Mouse (Mus musculus) cerebellum, postnatal 36 days (tissue): ENCODE data around the gene Vmn1r94.
"Not testable (repeated sequence)": the region's sequence is repeated elsewhere in the genome, so short reads cannot be mapped to it uniquely, and the experiment has no call there.

Experiments used
- DNase-seq, 2 experiments: peaks; one replicate each; pipeline ENCODE4 v3.0.0; 2021 to 2022; ENCODE audit warnings: mixed read lengths in 2 of 2

The Vmn1r94 gene

DNA sequence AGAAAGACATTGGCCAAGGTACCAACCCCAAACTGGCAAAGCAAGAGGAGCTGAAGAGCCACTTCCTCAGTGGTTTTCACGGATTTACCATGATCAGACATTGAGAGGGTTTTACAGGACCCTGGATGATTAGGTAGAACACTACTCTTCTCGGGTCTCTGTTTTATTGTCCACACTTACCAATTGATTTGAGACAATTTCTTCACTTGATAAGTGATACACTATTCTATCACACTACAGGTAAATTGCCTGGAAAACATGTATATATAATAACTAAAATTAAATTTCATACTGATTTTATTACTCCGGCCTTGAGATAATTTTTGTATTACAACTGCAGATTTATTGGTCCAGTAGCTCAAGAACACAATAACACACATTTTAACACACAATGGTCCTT, at the start of gene Vmn1r94:
TSS of gene Vmn1r94 (minus strand) at position 101 of the 400 bp plus-strand sequence.
- not testable (repeated sequence) for DNase-seq

DNA sequence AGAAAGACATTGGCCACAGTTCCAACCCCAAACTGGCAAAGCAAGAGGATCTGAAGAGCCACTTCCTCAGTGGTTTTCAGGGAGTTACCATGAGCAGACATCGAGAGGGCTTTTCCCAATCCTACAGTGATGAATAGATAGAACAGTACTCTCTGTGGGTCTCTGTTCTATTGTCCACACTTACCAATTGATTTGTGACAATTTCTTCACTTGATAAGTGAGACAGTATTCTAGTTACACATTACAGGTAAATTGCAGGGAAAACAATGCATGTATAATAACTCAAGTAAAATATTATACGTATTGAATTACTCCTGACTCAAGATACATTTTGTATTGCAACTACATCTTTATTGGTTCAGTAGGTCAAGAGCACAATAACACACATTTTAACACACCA, 37.3 kb upstream of the Vmn1r94 start, which contains the start of gene Gm6164:
TSS of gene Gm6164 (minus strand) at position 101 of the 400 bp plus-strand sequence.
- not testable (repeated sequence) for DNase-seq

DNA sequence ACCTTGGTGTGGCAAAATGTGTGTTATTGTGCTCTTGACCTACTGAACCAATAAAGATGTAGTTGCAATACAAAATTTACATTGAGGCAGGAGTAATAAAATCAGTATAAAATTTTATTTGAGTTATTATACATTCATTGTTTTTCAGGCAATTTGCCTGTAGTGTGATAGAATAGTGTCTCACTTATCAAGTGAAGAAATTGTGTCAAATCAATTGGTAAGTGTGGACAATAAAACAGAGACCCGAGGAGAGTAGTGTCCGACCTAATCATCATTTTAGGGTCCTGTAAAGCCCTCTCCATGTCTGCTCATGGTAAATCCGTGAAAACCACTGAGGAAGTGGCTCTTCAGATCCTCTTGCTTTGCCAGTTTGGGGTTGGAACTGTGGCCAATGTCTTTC, 25.2 kb upstream of the Vmn1r94 start, which contains the start of gene Vmn1r95:
TSS of gene Vmn1r95 (plus strand) at position 301 of the 400 bp plus-strand sequence.
- DNase-seq: not testable (repeated sequence)

DNA sequence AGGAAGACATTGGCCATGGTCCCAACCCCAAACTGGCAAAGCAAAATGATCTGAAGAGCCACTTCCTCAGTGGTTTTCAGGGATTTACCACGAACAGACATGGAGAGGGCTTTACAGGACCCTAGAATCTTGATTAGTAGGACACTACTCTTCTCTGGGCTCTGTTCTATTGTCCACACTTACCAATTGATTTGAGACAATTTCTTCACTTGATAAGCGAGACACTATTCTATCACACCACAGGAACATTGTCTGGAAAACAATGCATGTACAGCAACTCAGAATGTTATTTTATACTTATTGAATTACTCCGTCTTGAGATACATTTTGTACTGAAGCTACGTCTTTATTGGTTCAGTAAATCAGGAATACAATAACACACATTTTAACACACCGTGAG, 29.2 kb downstream of the Vmn1r94 start, which contains the start of gene Vmn1r93:
TSS of gene Vmn1r93 (minus strand) at position 101 of the 400 bp plus-strand sequence.
- not testable (repeated sequence) for DNase-seq

DNA sequence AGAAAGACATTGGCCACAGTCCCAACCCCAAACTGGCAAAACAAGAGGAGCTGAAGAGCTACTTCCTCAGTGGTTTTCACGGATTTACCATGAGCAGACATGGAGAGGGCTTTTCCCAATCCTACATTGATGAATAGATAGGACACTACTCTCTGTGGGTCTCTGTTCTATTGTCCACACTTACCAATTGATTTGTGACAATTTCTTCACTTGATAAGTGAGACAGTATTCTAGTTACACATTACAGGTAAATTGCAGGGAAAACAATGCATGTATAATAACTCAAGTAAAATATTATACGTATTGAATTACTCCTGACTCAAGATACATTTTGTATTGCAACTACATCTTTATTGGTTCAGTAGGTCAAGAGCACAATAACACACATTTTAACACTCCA, 45.7 kb downstream of the Vmn1r94 start, which contains the start of gene Gm16442:
TSS of gene Gm16442 (minus strand) at position 101 of the 400 bp plus-strand sequence.
- DNase-seq: not testable (repeated sequence)
